Mouse (Mus musculus): Measurements from ENCODE around the gene Fam53b.

The Fam53b gene

GRCm38 (mm10) chr7:132790447-132791219, 23.1 kb downstream of the Fam53b start:
- CTCF ChIA-PET = no interaction called here

GRCm38 (mm10) chr7:132788826-132789225, 24.9 kb downstream of the Fam53b start:
- CTCF ChIA-PET = no interaction called here

GRCm38 (mm10) chr7:132787496-132788190, 26.0 kb downstream of the Fam53b start:
- CTCF ChIA-PET = no interaction called here

DNA sequence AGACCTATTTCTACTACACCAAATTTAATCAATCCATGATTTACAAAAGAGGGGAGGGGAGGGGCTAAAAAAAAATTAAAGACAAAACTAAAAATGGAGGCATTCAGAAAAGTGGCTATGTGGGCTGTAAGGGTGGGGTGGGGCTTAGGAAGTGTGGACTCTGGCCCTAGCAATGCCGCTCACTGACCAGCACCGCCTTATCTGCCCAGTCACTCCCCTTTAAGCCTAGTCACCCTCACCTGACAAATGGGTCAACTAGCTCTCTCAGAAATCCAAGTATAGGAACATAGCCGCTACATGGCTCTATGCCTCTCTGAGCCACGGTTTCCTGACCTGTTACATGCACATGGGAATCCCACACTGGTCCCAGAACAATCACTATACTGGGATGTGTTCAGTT, 26.7 kb downstream of the Fam53b start:
- CTCF ChIA-PET = no interaction called here

- CTCF ChIA-PET = interaction anchor here (1.0 to 1.1 kb wide), 2 partner anchors 26 to 87 kb away, joined by 3 to 4 read pairs; no protein-coding TSS in a partner anchor
Observed at GRCm38 (mm10) chr7:132786522-132786921, 27.2 kb downstream of the Fam53b start.

DNA sequence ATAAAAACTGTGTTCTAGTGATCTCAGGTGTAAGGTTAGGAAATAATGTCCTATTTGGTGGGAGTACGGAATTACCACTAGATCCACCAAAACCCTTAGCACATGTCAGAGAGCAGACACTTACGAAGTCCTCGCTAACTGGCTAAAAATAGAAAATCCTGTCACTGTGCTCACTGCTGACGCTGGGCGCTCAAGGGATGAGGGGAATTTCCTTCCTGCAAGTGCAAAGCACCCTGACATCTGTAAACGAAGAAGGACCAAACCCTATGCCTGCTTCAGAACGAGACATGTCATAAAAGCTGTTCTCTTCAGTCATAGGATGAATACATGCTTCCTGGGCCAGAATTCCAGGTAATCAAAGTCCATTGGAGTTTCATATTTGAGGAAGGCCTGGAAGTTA, 27.7 kb downstream of the Fam53b start:
- CTCF ChIA-PET = interaction anchor here (0.5 to 1.1 kb wide), 3 partner anchors 26 to 100 kb away, joined by 3 to 7 read pairs (median 4); no protein-coding TSS in a partner anchor

DNA sequence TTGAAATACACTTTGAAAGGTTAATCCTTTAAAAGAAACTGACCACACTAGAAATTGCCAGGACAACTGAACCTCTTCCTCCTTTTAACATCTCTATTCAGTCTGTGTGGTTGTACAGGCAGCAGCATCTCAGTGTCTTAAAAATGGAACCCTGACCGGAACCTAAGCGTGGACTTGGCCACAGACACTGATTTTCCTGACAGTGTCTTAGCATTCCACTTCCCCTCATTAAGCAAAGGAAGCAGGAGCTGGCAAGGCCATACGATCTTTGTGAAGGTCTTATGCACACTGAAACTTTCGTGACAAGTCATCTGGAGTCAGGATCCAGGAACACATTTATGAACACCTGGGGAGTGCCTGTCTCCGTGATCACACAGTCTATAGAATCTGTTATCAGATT, 29.6 kb downstream of the Fam53b start:
- CTCF ChIA-PET = interaction anchor here (1.0 kb wide), 1 partner anchor 17 kb away, joined by 7 read pairs; no protein-coding TSS in a partner anchor

DNA sequence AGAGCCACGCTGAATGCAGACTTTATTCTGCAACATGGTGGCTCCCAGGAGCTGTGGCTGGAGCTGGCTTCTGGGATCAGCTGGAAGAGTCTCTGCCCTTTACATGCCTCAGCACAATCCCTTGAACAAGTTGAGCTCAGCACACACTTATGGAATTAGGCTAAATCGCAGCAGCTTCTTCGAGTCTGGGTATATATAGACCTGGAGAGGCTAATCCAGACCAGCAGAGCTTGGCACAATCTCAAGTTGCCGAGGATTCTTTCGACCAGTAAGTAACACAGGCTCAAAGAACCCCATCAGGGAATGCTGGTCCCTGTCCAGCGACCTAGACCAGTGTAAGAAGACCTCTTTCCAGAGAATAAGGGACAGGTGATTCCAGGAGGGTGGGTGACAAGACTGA, 31.8 kb downstream of the Fam53b start:
- CTCF ChIA-PET = no interaction called here

- CTCF ChIA-PET = no interaction called here
Observed at GRCm38 (mm10) chr7:132781130-132781814, 32.4 kb downstream of the Fam53b start.

- CTCF ChIA-PET = no interaction called here
Observed at GRCm38 (mm10) chr7:132780611-132781010, 33.1 kb downstream of the Fam53b start.

DNA sequence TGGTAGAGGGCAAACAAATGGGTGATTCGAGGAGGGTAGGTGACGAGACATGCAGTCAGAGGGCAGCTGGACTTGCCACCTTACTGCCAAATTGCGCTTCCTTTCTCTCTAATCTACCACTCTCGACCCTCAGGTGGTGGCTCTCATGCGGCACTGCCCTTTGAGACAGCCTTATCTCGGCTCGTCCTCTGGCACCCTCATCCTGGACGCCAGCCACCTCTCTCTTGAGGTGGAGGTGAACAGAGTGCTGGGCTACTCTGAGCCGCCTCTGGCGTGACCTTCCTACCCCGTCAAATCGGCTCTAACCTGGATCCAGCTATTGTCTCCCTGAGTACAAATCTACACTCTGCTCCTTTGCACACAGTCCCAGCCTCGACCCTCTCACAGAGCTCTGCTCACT, 35.1 kb downstream of the Fam53b start:
- CTCF ChIA-PET = no interaction called here

DNA sequence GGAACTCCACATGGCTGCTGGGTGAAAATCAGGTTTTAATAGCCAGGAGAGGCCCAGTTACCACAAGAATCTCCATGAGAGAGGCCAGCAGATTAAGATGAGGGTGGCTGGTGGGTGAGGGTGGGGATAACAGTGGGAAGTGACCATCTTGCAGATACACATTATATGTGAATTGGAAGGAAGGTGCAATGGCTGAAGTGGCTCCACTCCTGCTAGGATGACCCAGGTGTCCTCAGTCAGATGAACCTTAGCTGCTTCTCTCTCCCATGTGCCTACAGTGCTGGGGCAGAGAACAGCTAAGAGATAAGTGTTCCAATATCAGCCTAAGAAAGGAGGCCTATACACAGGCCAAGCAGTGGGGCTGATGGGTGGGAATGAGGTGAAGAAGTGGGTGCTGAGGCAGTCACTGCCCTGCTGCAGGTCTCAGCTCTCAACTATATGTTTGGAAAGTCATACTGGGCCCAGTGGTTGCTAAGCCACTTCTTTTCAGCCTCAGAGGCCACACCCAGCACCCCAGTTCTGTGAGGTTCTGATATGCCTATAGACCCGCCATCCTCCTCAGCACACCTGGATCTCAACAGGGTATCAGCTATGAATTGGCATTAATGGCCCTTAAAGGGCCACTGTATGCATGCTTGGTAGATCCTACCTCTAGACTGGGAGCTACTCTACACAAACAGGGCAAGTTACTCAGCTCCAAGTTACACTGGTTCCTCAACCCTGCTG, 35.8 kb downstream of the Fam53b start:
- CTCF ChIA-PET = interaction anchor here (0.8 kb wide), 1 partner anchor 43 kb away, joined by 3 read pairs; no protein-coding TSS in a partner anchor

GRCm38 (mm10) chr7:132777117-132777516, 36.6 kb downstream of the Fam53b start:
- CTCF ChIA-PET = interaction anchor here (0.8 kb wide), 1 partner anchor 42 kb away, joined by 3 read pairs; no protein-coding TSS in a partner anchor

GRCm38 (mm10) chr7:132776338-132777111, 37.2 kb downstream of the Fam53b start:
- CTCF ChIA-PET = interaction anchor here (0.8 kb wide), 1 partner anchor 42 kb away, joined by 3 read pairs; no protein-coding TSS in a partner anchor

DNA sequence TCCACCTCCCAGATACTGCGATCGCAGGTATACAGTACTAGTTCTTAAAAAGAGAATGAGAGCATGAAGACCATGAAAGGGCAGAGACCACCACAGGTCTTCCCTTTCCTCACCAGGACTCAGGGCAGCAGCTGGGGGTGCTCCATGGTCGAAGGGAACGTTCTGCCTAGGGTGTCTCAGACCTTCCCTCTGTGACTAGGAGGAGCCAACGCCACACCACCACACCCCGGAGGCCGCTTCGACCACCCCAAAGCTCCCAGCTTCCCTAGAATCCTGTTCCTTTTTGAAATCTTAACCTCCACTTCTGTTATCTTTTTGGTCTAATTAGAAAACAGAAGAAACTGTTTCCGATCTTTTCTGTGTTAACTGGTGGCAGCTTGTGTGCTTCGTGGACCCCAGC, 37.8 kb downstream of the Fam53b start:
- CTCF ChIA-PET = interaction anchor here (0.7 kb wide), 1 partner anchor 42 kb away, joined by 3 read pairs; no protein-coding TSS in a partner anchor

GRCm38 (mm10) chr7:132775333-132775732, 38.4 kb downstream of the Fam53b start:
- CTCF ChIA-PET = interaction anchor here (0.7 kb wide), 1 partner anchor 42 kb away, joined by 3 read pairs; no protein-coding TSS in a partner anchor

GRCm38 (mm10) chr7:132773011-132773705, 40.5 kb downstream of the Fam53b start:
- CTCF ChIA-PET = interaction anchor here (0.6 to 0.7 kb wide), 2 partner anchors 9 to 27 kb away, joined by 4 to 5 read pairs; no protein-coding TSS in a partner anchor

DNA sequence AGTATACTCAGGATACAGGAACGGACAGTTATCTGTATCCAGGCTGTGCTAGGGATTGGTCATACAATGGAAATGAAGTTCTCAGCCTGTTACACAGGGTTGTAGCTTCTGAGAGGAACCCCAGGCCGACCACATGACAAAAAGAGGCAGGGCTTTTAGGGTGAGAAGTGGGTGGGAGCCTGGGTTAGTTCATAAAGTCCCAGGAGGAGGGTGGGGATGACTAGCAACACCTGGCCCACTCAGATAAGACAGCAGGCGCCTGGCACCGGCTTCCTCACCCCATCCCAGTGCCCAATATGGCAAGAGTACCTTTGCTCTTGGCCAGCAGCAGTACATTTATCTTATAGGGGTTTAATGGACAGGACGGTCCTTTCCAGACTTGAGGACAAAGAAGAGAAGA, 41.2 kb downstream of the Fam53b start:
- CTCF ChIA-PET = no interaction called here

GRCm38 (mm10) chr7:132768498-132769344, 45.0 kb downstream of the Fam53b start:
- CTCF ChIA-PET = no interaction called here
